Mouse (Mus musculus) layer of hippocampus, postnatal 36 days (tissue): ENCODE data around the gene Gbgt1. TPM values are rescaled to one million over a fixed set of nuclear protein-coding genes. Genes with fewer than 3 reads are reported as not detected.

Source experiments
- total RNA-seq, 2 experiments: library from RNA; stranded (reverse); gene quantifications; 2 replicates each; pipeline ENCODE4 v1.2.3; 2021

Gbgt1 gene
- total RNA-seq, 2 experiments from 2014 or later, result 1.2 to 1.8 TPM

Other genes with a start within 250 kb of the Gbgt1 start
- 10 to 100 TPM; 14.5 to 18.0 TPM for gene Ppp1r26, start 50.1 kb upstream of the Gbgt1 start, total RNA-seq
- 1 to 10 TPM; 2.8 to 3.6 TPM for gene 1700007K13Rik, start 30.6 kb upstream of the Gbgt1 start, total RNA-seq
- gene Mrps2, start 28.8 kb upstream of the Gbgt1 start, total RNA-seq, result 10 to 100 TPM; 34.6 to 36.3 TPM
- gene Gm10134, start 9.2 kb downstream of the Gbgt1 start, total RNA-seq, result 1 to 10 TPM in 1 of 2 experiments, not detected in 1; 1.9 TPM
- gene Ralgds, start 16.2 kb downstream of the Gbgt1 start, total RNA-seq, result 100 to 1,000 TPM; 123 to 128 TPM
- gene Cel, start 66.5 kb downstream of the Gbgt1 start, total RNA-seq, result not detected
- 10 to 100 TPM; 17.4 to 18.9 TPM for gene Gtf3c5, start 86.9 kb downstream of the Gbgt1 start, total RNA-seq
- not detected for gene Gfi1b, start 125.1 kb downstream of the Gbgt1 start, total RNA-seq
- 10 to 100 TPM; 41.8 to 44.5 TPM for gene Tsc1, start 144.3 kb downstream of the Gbgt1 start, total RNA-seq
- not detected for gene Spaca9, start 202.8 kb downstream of the Gbgt1 start, total RNA-seq
- gene Ak8, start 203.3 kb downstream of the Gbgt1 start, total RNA-seq, result 1 to 10 TPM; 1.0 to 1.7 TPM